Mouse (Mus musculus) c-Kit-positive CD71-positive TER-119-negative erythroid progenitor cells, embryonic 14.5 days (primary cell): Measurements from ENCODE around the gene Spata21.

ENCODE experiments used
- DNase-seq: peaks from one replicate; pipeline ENCODE4 v3.0.0-alpha.2; 2013; ENCODE audit warnings: low read depth

Gene Spata21

DNA sequence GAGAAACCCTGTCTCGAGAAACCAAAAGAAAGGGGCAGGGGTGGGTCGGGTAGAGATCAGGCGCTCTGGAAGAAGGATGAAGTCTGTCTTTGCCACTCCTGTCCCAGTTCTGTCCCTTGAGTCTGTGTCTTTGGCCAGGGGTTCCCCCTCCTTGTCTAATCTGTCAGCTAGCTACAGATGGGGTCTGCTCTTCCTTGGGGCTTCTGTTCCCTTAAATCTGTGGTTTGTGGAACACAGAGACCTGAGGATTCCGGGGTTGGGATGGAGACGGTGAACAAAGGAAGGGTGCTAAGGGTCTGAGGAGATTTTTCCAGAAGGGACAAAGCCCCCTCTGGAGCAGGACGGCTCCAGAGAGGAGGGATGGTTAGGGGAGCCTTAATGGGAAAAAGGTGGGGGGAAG, at the start of gene Spata21:
TSS of gene Spata21 (plus strand) at position 301 of the 400 bp plus-strand sequence.
- no peak for DNase-seq

DNA sequence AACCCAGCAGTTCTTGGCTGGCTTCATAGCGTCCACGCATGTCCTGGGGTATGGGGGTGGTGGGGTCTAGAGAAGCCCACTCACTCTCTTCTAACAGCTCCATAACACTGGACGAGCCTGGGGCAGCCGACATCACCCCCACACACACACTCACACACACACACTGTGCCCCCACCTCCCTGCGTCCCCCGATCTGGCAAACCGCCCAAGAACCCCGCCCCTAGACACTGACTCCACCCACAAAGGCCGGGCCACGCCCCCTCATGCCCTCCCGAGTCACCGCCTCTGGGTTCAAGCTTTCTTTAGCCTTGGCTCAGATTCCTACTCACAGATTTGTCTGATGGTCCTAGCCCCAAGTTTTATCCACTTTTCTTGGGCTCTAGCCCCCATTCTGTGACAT, 47.0 kb upstream of the Spata21 start:
- no peak for DNase-seq

DNA sequence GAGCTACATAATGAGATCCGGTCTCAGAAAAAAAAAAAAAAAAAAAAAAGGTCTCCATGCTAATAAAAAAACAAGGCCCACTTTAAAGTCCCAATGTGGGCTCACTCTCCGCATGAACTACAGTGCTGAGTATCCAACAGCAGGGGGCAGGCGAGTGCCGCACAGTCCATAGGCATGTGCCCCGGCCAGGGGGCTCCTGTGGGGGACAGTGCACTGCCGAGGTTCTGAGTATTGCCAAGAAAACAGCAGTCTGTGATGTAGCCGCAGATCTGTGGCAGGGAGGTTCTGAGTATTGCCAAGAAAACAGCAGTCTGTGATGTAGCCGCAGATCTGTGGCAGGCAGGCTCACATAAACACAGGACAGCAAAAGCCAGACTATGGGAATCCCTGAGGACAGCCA, 43.3 kb upstream of the Spata21 start:
- no peak for DNase-seq

DNA sequence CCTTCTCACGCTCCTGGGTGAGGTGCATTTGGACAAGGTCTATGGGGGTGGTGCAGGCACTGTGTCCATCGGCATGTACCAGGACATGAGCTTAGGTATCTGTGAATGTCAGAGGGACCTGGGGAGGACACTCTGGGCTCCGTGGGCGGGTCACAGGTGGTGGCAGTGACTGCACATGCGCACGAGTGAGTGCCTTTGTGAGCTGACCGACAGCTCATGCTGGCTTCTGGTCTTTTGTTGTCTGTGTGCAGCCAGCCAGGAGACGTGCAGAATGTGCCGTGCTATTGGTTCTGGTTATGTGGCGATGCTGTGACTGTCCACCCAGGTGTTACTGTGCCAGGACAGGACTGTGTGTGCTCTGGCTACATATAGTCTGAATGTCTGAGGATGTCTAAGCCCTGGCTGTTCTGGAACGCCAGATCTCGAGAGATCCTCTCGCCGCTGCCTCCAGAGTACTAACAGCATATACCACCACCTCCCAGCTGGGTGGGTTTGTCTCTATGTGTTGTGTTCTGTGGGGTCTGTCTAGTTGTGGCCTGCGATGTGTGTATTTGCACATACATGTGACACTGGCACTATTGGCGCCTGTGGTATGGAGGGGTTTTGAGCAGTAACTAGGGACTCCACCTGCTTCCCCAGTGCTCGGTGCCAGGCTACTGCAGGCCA, 39.2 kb upstream of the Spata21 start:
- no peak for DNase-seq

DNA sequence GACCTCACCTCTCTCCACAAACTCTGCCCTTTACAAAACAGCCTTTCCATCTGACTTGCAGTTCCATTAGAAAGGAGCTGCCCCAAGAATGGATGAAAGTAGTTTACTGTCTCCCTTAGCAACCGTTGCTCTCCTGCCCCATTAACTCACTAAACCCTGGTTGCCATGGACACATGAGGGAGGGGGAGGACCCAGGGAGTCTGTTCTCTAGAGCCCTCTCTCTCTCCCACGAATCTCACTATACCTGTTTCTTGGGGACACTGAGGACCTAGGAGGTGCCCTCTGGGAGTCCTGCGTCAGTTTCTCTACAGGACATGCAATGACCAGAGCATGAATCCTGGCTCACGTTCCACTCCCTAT, 38.7 kb upstream of the Spata21 start:
- DNase-seq, result no peak

DNA sequence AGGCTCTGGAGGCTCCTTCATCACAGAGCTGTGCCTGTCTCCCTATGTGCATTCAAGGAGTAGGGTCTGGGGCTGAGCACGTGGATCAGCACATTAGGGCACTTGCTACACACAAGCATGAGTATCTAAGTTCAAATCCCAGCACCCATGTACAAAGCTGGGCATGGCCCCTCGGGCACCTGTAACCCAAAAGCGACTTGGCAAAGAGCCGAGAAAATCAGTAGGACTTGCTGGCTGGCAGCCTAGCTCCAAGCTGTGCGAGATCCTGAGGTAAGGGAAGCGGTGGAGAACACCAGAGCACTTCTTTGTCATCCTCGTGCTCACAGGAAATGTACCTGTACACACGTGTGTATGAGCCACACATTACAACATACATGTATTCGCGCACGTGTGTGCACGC, 35.7 kb upstream of the Spata21 start:
- DNase-seq, result no peak

DNA sequence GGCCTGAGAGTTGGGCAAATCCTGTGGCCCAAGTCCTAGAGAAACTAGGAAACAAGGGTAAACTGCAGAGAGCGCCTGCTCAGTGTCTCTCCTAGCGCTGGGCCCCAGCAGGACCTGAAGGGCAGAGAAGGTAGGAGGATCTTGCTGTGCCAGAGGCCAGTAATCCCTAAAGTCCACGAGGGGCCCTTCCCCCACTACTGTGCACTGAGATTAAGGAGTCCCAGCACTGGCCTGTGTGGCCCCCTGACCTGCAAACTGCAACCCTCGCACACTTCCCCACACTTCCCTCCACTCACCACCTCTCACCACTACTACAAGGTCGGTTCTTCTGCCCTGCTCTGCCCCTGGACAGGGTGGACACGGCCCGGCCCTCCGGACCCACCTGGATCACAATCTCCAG, 35.0 kb upstream of the Spata21 start:
- DNase-seq, result no peak

DNA sequence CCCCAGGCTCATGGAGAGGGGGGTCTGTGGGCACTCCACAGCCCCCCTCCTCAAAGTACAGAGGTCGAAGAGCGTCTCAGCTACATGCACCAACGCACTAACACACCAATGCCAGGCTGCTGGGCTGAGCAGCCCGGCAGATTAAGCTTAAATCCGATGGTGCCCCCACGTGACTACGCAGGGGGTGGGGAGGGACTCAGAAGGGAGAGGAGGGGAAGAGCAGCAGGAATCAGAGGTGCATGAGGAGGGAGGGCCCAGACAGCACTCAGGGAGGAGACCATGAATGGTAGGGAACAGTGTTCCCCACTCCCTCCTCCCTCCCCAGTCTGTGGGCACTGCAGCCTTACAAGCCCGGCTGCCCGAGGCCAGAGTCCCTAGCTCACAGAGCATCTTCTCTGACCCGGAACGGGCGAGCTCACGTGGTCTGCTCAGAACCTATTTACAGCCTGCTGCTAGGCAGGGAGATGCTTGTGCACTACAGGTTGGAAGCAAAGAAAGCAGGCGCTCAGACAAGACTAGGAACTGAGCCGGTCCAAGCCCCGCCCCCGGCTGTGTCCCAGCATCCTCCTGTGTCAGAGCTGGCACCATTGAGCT, 34.5 kb upstream of the Spata21 start:
- DNase-seq, result no peak

DNA sequence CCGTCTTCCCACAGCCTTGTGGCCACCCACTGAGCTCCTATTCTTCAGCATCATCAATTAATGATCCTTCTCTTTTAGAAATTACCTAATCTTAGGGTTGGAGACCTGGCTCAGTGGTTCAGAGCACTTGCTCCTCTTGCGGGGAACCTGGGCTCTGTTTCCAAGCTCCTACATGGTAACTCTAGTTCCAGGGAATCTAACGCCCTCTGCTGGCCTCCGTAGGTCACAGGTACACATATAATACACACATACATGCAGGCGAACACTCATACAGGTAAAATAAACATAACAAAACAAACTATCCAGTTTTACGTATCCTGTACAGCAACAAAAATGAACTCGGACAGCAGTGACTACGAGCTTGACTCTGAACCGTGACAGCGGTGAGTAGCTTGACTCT, 31.2 kb upstream of the Spata21 start:
- no peak for DNase-seq

DNA sequence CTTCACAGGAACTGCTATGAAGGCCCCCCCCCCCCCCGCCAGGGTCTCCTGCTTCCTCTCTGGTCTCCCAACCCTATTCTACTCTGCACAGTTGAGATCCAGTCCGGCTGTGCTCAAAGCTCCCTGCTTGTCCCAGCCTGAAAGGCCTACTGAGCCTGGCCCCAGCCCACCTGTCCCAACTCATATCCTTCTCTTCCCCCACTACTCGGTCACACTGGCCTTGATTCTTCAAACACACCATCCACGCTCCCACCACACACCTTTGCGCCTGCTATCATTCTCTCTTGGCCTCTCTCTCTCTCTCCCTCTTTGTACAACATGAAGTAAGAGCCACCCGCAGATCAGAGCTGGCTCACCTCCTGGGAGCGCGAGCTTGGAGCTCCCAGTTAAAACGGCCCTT, 29.3 kb upstream of the Spata21 start:
- DNase-seq, result no peak

DNA sequence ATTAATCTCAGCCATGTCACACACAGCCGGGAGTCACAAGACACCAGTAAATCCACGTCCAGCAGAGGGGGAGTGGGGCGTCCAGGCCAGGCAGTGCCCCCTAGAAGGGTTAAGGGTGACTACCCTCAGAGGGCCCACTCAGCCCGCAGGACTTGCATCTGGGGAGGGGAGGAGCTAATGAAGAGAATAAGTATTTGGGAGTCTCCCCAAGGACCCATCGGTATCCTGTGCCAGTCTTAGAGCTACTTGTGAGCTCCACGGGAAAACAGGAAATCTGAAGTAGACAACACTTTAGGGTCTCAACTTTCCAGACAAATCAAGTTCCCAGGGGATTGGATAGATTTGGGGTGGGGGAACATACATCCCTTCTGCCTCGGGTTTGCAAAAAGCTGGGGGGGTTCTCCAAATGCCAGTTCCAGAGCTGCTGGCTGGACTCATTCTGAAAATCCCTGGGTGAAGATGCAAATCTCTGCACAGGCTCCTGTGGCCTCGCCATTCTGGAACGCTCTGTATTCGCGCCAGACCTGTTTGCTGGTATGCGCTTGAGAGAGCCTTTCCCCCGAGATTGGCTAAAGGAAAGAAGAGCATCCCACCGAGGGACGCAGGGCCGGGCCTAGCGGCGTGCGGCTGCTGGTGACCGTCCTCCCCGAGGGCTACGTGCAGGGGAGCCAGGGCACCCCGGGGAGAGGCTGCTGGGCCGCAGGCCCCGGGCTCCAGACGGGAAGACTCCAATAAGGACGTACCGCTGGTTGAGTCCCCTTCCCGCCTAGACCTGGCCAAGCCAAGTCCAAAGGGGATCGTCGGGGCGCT, 28.3 kb upstream of the Spata21 start:
- no peak for DNase-seq

DNA sequence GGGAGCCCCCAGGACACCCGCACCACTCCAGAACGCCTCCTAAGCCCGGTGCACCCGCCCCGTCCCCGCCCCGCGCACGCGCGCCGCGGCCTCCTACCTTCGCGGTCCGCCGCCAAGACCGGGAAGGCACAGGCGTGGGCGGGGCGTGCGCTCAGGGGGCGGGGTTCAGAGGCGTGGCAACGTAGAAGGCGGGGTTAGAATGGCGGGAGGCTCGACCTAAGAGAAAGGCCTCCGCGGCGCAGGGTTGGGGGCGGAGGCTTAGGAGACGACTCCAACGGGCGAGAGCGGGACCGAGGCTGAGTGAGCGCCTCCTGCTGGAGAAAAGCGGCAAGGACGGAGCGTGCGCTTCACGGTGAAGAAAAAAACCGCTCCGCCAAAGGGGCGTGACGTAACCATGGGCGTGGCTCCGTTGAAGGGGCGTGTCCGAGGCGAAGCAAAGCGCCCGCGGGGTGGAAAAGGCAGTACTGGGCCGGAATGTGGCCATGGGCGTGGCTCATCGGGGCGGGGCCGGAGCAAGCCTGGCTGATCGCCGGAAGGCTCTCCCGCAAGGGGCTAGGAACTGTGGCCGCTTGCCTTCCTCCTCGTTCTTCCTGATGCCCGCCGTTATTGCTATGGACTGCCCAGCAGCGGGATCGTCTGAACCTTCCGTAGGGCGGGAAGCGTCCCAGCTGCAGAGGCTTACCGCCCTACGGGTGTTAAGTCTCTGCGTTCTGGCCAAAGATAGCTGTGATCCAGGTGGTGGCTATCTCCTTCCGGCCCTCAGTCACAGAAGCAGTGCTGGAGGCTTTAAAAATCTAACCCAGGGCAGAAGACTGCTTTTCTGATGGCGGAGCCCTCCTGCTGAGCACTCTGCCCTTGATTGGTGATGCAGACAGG, 27.5 kb upstream of the Spata21 start, which contains the start of gene Crocc:
TSS of gene Crocc (minus strand) at position 125 of the 876 bp plus-strand sequence.
- peak; percentile 94 for DNase-seq

DNA sequence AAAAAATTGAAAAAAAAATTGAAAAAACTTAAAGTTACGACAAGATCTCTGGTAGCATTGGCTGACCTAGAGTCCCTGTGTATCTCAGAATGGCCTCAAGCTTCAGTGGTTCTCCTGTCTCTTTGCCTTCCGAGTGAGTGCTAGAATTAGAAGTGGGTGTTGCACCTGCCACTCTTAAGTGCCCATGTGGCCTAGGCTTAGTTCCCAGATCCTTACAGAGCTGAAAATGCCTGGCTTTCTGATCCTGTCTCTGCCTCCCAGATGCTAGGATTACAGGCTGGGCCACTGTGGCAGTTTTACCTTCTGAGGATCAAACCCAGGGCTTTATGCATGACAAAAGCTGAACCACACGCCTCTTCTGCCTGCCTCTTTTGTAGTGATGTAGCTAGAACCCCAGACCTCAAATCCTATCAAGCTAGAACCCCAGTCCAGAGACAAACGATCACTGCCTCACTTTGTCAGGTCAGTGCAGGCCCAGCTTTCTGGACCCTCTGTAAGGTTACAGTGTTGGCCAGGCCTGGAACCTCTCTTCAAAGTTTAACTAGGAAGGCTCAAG, 24.0 kb upstream of the Spata21 start:
- DNase-seq, result no peak

DNA sequence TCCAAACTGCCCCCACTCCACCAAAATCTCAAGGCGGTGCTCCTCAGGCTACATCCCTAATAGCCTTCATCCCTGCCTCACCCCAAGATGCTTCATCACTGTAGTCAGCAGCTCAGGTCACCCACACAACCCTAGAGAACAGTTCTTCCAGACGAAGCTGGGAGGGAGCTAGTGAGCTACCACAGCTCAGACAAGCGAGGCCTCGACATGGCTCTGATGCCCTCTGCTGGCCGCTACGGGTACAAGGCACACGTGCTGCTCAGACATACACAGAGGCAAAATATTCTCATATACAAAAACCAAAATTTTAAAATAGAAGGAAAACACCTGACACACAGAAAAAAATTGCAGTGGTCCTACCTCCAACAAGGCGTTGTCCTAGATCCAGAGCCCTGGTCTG, 23.0 kb upstream of the Spata21 start:
- DNase-seq, result peak; percentile 82

DNA sequence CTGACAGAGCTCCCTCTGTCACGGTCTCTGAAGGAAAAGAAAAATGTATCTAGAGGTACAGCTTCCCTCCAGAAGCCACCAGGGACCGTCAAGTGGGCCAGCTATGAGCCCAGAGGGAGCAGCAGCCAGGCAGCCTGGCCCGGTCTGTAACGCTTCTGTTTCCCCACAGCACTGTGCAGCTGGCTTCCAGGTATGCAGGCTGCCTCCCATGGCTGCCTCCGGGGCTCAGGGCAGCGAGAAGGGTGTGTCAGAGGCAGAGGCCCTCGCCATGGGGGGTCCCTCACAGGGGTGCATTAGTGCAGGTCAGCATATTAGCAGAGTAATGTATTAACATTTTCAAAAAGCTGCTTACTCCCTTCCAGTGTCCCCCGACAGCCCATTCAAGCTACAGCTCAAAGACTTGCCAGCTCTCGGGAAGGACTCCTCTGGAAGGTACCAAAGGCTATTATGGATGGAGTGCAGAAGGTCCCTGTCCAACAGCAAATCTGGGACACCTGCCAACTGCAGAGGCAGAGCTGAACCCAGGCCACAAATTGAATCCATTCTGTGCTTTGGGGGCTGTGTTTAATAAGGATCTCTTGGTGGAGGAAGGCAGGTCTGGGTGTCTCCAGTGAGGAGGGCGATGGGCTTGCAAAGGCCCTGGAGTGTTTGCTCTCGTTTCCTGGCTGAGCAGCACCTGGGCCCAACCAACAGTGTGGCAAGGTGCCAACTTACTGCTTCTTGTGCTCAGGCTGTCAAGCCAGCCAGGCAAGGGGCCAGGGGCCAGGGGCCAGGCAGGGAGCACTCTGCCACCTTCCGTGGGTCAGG, 21.2 kb upstream of the Spata21 start:
- DNase-seq, result no peak

DNA sequence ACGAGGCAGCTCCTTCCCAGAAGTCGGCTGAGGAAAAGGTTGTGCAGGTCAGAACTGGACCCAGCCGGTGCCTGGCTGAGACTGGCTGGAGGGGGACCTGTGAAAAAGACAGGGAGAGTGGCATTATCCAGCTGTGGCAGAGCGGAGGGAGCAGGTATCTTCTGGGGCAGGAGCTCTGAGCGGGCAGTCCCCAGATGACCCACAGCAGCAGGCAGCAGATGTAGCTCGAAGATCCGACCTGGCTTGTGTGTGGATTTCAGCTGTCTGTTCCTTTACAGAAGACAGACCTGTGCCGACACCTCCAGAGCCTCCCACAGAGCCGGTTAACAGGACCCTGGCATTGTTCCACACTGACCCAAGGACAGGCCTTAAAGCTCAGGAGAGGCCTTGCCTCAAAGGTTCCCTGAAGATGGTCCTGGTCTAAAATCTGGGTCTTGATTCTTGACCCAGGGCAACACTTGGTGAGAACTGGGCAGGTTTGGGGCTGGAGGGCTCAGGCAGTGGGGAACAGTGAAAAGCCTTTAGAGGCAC, 20.6 kb upstream of the Spata21 start:
- DNase-seq, result no peak

DNA sequence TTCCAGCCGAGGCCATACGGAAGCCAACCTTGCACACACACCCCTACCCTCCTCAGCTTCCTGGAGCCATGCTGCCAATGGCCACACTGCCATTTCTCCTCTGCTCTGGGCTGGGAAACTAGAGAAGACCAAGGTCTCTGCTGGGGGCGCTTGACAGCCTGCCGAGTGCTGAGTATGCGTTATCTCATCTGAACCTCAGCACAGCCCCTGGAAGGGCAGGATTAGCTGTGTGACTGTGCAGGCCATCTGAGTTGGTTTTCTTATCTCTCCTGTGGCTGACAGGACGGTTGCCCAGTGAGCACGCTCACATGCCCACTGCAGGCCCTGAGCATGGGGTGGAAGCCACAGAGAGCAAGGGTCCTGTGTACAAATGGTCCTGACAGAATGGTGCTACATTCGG, 19.5 kb upstream of the Spata21 start:
- peak; percentile 45 for DNase-seq

DNA sequence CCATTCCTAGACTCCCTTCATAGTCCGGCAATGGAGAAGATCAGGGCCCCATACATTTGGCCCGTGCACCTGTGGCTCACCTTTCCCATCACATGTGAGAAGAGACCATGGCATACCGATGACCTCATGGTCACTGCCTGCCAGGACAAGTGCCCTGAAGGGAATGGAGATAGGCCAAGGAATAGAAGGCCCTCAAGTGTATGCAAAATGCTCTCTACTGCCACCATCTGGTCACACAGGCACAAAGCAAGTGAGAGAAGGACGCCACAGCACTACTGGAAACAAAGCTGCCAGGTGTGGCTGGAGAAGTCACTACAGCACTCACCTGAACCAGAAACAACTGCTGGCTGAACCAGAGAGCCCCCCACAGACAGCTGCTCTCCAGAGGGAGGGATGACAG, 18.4 kb upstream of the Spata21 start:
- no peak for DNase-seq

DNA sequence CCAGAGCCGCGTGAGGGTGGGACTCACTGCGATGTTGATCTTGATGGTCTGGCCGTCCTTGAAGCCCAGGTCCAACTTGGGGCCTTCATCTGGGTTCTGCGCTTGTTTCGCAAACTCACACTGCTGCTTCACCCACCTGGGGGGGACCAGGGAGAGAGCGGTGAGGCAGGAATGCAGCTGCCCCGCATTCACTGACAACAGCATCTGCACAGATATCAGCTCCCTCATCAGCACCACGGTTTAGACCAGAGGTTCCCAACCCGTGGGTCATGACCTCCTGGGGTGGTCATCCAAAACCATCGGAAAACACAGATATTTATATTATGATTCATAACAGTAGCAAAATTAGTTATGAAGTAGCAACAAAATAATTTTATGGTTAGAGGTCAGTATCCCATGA, 15.6 kb upstream of the Spata21 start:
- DNase-seq, result no peak

DNA sequence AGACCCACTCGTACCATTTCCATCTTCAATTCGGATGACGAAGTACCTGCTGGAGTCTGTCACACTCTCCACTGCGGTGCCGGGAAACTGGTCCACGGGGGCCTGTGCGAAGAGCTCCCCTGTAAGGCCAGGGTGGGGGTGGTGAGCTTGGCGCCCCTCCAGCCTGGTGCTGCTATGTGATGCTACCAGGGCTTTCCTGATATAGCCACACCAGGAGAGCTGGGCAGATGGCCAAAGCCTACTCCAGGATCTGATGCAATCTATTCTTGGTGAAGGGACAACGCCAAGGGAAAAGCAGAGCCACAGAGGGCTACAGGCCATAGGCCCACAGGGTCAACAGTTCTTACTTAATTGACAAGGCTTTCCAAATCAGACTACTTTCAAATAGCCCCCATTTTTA, 14.5 kb upstream of the Spata21 start:
- DNase-seq, result no peak

DNA sequence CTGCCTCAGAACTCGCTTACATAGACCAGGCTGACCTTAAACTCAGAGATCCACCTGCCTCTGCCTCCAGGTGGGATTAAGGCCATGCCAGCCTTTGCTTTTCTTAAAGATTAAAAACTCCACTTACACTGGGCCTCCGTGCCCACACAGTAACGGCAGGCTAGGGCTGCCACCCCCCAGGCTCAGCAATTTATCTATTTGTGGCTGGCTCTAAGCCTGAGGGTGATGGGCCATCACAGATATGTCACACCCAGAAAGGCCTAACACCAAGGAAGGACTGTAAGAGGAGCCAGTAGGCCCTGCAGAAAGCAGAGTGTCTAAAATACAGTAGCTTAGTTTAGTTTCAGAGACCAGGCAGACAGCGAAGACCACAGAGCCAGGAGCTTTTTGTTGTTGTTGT, 14.0 kb upstream of the Spata21 start:
- no peak for DNase-seq
